Mouse (Mus musculus) adrenal gland, adult 8-10 months (tissue): Measurements from ENCODE around the gene Tceal1. TPM values are rescaled to one million over a fixed set of nuclear protein-coding genes. Genes with fewer than 3 reads are reported as not detected.
"Not testable (repeated sequence)": the region's sequence is repeated elsewhere in the genome, so short reads cannot be mapped to it uniquely, and the experiment has no call there.

Experiments
- DNase-seq: peaks from one replicate; pipeline ENCODE4 v3.0.0; 2022
- total RNA-seq, 4 experiments: library from RNA; stranded (reverse); gene quantifications; 2 replicates each; pipeline ENCODE4 v1.2.4; 2022

Gene Tceal1
- 10 to 100 TPM in 2 of 4 experiments, 1 to 10 TPM in 2; 9.2 to 13.4 (median 11.3) TPM for total RNA-seq

GRCm38 (mm10) chrX:136707446-136708167, at the start of gene Tceal1:
Gene Tceal1, plus strand, starts transcription at chrX:136707982.
- DNase-seq = peak; percentile 48

GRCm38 (mm10) chrX:136666281-136666706, 41.5 kb upstream of the Tceal1 start:
- DNase-seq = peak; percentile 3

- not testable (repeated sequence) for DNase-seq
Observed at GRCm38 (mm10) chrX:136666762-136667464, 40.9 kb upstream of the Tceal1 start.

DNA sequence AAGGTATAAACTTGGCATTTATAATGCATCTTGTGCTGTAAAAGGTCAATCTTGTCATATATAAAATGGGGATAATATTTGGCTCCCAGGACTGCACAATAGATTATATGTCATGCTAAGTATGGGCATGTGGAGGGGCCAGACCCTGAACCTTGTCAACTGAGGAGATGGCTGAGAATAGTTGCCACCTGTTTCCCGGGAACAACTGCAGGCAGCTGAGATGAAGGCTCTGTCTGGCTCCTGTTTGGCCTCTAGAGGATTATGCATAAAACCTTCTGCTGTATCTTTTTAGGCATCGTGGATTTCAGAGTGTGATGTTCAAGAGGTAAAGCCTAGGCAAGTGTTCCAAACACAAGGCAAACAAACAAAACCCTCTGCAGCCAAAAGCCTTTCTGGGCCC, 39.0 kb upstream of the Tceal1 start:
- no peak for DNase-seq

GRCm38 (mm10) chrX:136680989-136681388, 26.8 kb upstream of the Tceal1 start:
- no peak for DNase-seq

DNA sequence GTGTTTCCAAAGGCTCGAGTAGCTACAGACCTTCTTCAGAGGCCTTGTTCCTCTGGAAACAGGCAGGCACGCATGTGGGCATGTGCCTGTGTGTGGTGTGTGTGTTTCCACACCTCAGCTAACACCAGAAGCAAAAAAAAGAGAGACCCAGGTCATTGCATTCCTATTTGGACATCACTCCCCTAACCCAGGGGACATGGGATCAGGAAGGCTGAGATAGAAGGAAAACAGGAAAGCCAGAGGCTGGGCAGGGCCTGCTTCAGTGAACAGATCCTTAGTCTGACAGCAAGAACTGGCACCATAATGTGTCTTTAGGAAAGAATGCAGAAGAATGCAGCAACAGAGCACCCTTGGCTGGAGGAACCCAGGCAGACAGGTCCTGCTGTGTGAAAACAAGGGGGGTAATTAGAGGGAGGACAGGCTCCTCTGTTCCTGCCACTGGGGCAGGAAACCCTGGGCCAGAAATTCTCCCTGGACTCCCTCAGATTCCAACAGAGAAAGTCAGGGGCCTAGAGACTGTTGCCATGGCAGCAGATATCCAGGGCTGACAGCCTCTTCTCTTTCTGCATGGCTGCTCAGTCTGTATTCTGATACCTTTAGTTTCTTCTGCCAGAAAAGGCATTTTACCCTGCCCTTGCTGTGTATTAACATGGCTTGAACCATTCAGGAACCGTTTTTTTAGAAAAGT, 16.0 kb upstream of the Tceal1 start:
- not testable (repeated sequence) for DNase-seq

DNA sequence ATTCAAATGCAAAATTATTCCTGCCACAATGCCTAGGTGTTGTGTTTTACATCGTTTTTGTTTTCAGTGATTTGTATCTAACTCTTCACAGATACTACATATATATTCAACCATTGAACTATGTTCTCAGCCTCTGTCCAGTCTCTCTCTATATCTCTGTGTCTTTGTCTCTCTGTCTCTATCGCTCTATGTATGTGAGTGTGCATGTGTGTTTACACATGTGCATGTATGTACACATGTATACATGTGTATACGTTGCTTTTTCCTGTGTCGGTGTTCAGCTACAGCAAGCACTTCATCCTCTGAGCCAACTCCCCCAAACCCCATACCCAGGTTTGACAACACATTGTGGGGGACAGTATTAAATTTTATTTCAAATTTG, 15.5 kb upstream of the Tceal1 start:
- DNase-seq = no peak

GRCm38 (mm10) chrX:136693196-136693595, 14.6 kb upstream of the Tceal1 start:
- DNase-seq = no peak

GRCm38 (mm10) chrX:136708168-136708681, 443 bp downstream of the Tceal1 start:
- peak; percentile 6 for DNase-seq

- no peak for DNase-seq
Observed at GRCm38 (mm10) chrX:136708782-136709181, 1.0 kb downstream of the Tceal1 start.

- DNase-seq = not testable (repeated sequence)
Observed at GRCm38 (mm10) chrX:136714742-136715474, 7.1 kb downstream of the Tceal1 start.

GRCm38 (mm10) chrX:136732016-136732415, 24.2 kb downstream of the Tceal1 start:
- DNase-seq = no peak

- DNase-seq = no peak
Observed at GRCm38 (mm10) chrX:136740087-136740790, 32.5 kb downstream of the Tceal1 start.

GRCm38 (mm10) chrX:136740791-136741650, 33.2 kb downstream of the Tceal1 start:
- DNase-seq = peak; percentile 96

- peak; percentile 73 for DNase-seq
Observed at GRCm38 (mm10) chrX:136741651-136742201, 33.9 kb downstream of the Tceal1 start.

DNA sequence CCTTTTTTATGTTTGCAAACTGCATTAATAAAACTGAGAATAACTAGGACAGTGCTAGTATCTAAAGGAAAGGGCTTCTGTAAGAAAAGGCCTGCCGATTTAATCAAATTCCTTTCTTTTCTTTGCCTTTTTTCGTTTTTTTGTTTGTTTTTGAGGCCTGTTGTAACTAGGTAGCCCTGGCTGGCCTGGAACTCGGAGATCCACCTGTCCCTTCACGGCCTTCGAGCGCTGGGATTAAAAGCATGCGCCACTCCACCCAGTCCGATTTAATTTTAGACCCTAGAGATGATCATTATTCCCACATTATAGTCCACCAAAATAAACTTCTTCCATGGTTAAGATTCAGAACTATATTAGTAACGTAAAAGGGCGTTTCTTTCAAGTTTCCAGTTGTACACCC, 34.5 kb downstream of the Tceal1 start:
- DNase-seq = no peak

- DNase-seq = peak; percentile 35
Observed at GRCm38 (mm10) chrX:136742661-136743103, 34.9 kb downstream of the Tceal1 start.

DNA sequence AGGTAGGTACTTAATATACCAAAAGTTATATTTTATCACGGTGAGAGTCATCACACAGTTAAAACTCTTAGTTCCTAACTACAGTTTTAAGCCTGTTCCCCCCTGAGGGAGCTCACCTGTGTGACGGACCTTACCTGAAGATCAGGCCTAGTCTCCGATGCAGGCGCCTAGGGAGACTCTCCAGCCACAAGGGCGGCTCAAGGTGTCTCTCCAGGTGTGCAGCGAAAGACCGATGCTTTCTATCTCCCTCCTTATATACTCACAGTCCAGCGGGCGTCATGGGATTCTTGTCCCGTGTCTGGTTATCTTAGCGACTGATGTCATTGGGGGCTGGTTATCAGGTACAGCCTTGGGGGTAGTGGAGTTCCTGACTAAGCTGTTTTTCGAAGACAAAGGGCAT, 35.7 kb downstream of the Tceal1 start, which contains the start of gene Morf4l2:
Morf4l2 (minus strand) TSS at position 232 of the 400 bp plus-strand sequence.
- DNase-seq = no peak

DNA sequence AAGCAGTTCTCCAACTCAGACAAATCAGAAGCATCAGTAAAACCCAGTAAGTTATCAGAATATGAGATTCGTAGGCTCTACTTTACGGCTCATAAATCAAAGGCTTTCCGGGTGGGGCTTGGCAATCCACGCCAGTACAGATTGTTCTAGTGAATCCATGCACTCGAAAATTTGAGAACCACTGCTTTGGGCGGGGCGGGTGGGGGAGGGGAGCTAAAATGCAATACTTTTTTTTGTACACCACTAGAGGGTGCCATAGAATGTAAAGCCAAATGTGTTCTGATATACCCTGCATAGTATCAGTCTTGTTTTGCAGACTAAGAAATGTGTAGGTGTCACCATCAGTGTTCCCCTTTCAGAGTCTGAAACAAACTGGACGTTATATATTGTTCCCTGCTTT, 36.9 kb downstream of the Tceal1 start:
- DNase-seq = no peak

GRCm38 (mm10) chrX:136749329-136749728, 41.5 kb downstream of the Tceal1 start:
- DNase-seq = no peak
